Mouse (Mus musculus): ENCODE results near the gene Hjurp. TPM values are rescaled to one million over a fixed set of nuclear protein-coding genes. Genes with fewer than 3 reads are reported as not detected.

The Hjurp gene
- polyA plus RNA-seq, 1 experiment from 2014 or later = 141 TPM

GRCm38 (mm10) chr1:88284228-88284945, 7.0 kb upstream of the Hjurp start:
- peaks cover 68% of the 10 kb centered on the region for H3K9me3 ChIP-seq (ENCODE audit: control insufficient read depth, low read length)
- no peak overlapping the region for H3K4me2 ChIP-seq (ENCODE audit: low read depth)
- no peaks in the 10 kb centered on the region for H3K27me3 ChIP-seq (ENCODE audit: control insufficient read depth, insufficient read depth, low read length)
- ATAC-seq (ENCODE audit: insufficient read depth, low FRiP score, low TSS enrichment) (0 out of 2 replicates have a peak, but pooled peaks have one; percentile 15), DNase-seq (ENCODE audit: low spot score) (no peak)
- WGBS = 63% methylated on average over 10 of the region's 10 CpGs
- no peak overlapping the region for H3K9ac ChIP-seq (ENCODE audit: low read length)
- H3K27ac ChIP-seq (ENCODE audit: low read depth, low read length) = no peak overlapping the region
- no peaks in the 10 kb centered on the region for H3K4me1 ChIP-seq (ENCODE audit: control insufficient read depth, insufficient read depth, low read length)
- no peaks in the 10 kb centered on the region for H3K36me3 ChIP-seq (ENCODE audit: control insufficient read depth, insufficient read depth, low read length)
- H3K4me3 ChIP-seq (ENCODE audit: low read depth, low read length) = no peak overlapping the region

- Histone ChIP-seq H3K27me3 (ENCODE audit: control insufficient read depth, insufficient read depth, low read length) (no peaks in the 10 kb centered on the region), H3K9ac (ENCODE audit: low read length) (no peak overlapping the region), H3K4me1 (ENCODE audit: control insufficient read depth, insufficient read depth, low read length) (no peaks in the 10 kb centered on the region), H3K27ac (ENCODE audit: low read depth, low read length) (no peak overlapping the region), H3K4me2 (ENCODE audit: low read depth) (no peak overlapping the region), H3K36me3 (ENCODE audit: control insufficient read depth, insufficient read depth, low read length) (no peaks in the 10 kb centered on the region), H3K9me3 (ENCODE audit: control insufficient read depth, low read length) (peaks cover 66% of the 10 kb centered on the region), H3K4me3 (ENCODE audit: low read depth, low read length) (no peak overlapping the region)
- DNase-seq (ENCODE audit: low spot score) (no peak), ATAC-seq (ENCODE audit: insufficient read depth, low FRiP score, low TSS enrichment) (no peak)
- 82% methylated on average over 15 of the region's 15 CpGs for WGBS
These were observed 6.2 kb upstream of the Hjurp start for GRCm38 (mm10) chr1:88283376-88284227.

- ATAC-seq (ENCODE audit: insufficient read depth, low FRiP score, low TSS enrichment) = no peak
- H3K9ac ChIP-seq (ENCODE audit: low read length) = no peak overlapping the region
- no peak overlapping the region for H3K4me2 ChIP-seq (ENCODE audit: low read depth)
- no peaks in the 10 kb centered on the region for H3K36me3 ChIP-seq (ENCODE audit: control insufficient read depth, insufficient read depth, low read length)
- H3K27ac ChIP-seq (ENCODE audit: low read depth, low read length) = no peak overlapping the region
- DNase-seq (ENCODE audit: low spot score) = no peak
- H3K27me3 ChIP-seq (ENCODE audit: control insufficient read depth, insufficient read depth, low read length) = no peaks in the 10 kb centered on the region
- H3K4me3 ChIP-seq (ENCODE audit: low read depth, low read length) = no peak overlapping the region
- peaks cover 56% of the 10 kb centered on the region for H3K9me3 ChIP-seq (ENCODE audit: control insufficient read depth, low read length)
- no peaks in the 10 kb centered on the region for H3K4me1 ChIP-seq (ENCODE audit: control insufficient read depth, insufficient read depth, low read length)
- 61% methylated on average over 3 of the region's 3 CpGs for WGBS
These were observed 4.9 kb upstream of the Hjurp start for GRCm38 (mm10) chr1:88282301-88282700.

GRCm38 (mm10) chr1:88280006-88280690, 2.7 kb upstream of the Hjurp start:
- Histone ChIP-seq H3K9me3 (ENCODE audit: control insufficient read depth, low read length) (peaks cover 38% of the 10 kb centered on the region), H3K9ac (ENCODE audit: low read length) (no peak overlapping the region), H3K4me2 (ENCODE audit: low read depth) (no peak overlapping the region), H3K4me1 (ENCODE audit: control insufficient read depth, insufficient read depth, low read length) (peaks cover 12% of the 10 kb centered on the region), H3K27me3 (ENCODE audit: control insufficient read depth, insufficient read depth, low read length) (no peaks in the 10 kb centered on the region), H3K4me3 (ENCODE audit: low read depth, low read length) (no peak overlapping the region), H3K27ac (ENCODE audit: low read depth, low read length) (no peak overlapping the region), H3K36me3 (ENCODE audit: control insufficient read depth, insufficient read depth, low read length) (0 out of 2 replicates have a peak, but pooled peaks cover 2% of the 10 kb centered on the region)
- ATAC-seq (ENCODE audit: insufficient read depth, low FRiP score, low TSS enrichment) = no peak
- no peak for DNase-seq (ENCODE audit: low spot score)
- 78% methylated on average over 15 of the region's 15 CpGs for WGBS

- no peak for ATAC-seq (ENCODE audit: insufficient read depth, low FRiP score, low TSS enrichment)
- Histone ChIP-seq H3K27me3 (ENCODE audit: control insufficient read depth, insufficient read depth, low read length) (no peaks in the 10 kb centered on the region), H3K9ac (ENCODE audit: low read length) (no peak overlapping the region), H3K27ac (ENCODE audit: low read depth, low read length) (no peak overlapping the region), H3K36me3 (ENCODE audit: control insufficient read depth, insufficient read depth, low read length) (peaks cover 6% of the 10 kb centered on the region), H3K4me2 (ENCODE audit: low read depth) (no peak overlapping the region), H3K4me1 (ENCODE audit: control insufficient read depth, insufficient read depth, low read length) (peaks cover 12% of the 10 kb centered on the region), H3K4me3 (ENCODE audit: low read depth, low read length) (no peak overlapping the region), H3K9me3 (ENCODE audit: control insufficient read depth, low read length) (peaks cover 30% of the 10 kb centered on the region)
- 72% methylated on average over 9 of the region's 9 CpGs for WGBS
- no peak for DNase-seq (ENCODE audit: low spot score)
These were observed 1.9 kb upstream of the Hjurp start for GRCm38 (mm10) chr1:88279111-88280005.

- Histone ChIP-seq H3K4me1 (ENCODE audit: control insufficient read depth, insufficient read depth, low read length) (peaks cover 12% of the 10 kb centered on the region), H3K4me3 (ENCODE audit: low read depth, low read length) (peak overlapping the region; percentile 54), H3K27me3 (ENCODE audit: control insufficient read depth, insufficient read depth, low read length) (no peaks in the 10 kb centered on the region), H3K27ac (ENCODE audit: low read depth, low read length) (no peak overlapping the region), H3K36me3 (ENCODE audit: control insufficient read depth, insufficient read depth, low read length) (peaks cover 17% of the 10 kb centered on the region), H3K9ac (ENCODE audit: low read length) (peak overlapping the region; percentile 71), H3K4me2 (ENCODE audit: low read depth) (peak overlapping the region; percentile 53), H3K9me3 (ENCODE audit: control insufficient read depth, low read length) (peaks cover 16% of the 10 kb centered on the region)
- peak; percentile 8 for ATAC-seq (ENCODE audit: insufficient read depth, low FRiP score, low TSS enrichment)
- DNase-seq (ENCODE audit: low spot score) = no peak
- 69% methylated on average over 18 of the region's 18 CpGs for WGBS
These were observed 532 bp upstream of the Hjurp start for GRCm38 (mm10) chr1:88277818-88278511.

GRCm38 (mm10) chr1:88276524-88277097, 822 bp downstream of the Hjurp start:
- WGBS = 38% methylated on average over 10 of the region's 10 CpGs
- peak overlapping the region; percentile 42 for H3K27ac ChIP-seq (ENCODE audit: low read depth, low read length)
- peaks cover 10% of the 10 kb centered on the region; the same call in 1 of the 2 replicates for H3K9me3 ChIP-seq (ENCODE audit: control insufficient read depth, low read length)
- no peaks in the 10 kb centered on the region for H3K27me3 ChIP-seq (ENCODE audit: control insufficient read depth, insufficient read depth, low read length)
- peaks cover 12% of the 10 kb centered on the region for H3K4me1 ChIP-seq (ENCODE audit: control insufficient read depth, insufficient read depth, low read length)
- H3K4me2 ChIP-seq (ENCODE audit: low read depth) = peak overlapping the region; percentile 53
- peak overlapping the region; percentile 71 for H3K9ac ChIP-seq (ENCODE audit: low read length)
- DNase-seq (ENCODE audit: low spot score) (no peak), ATAC-seq (ENCODE audit: insufficient read depth, low FRiP score, low TSS enrichment) (peak; percentile 48)
- H3K4me3 ChIP-seq (ENCODE audit: low read depth, low read length) = peak overlapping the region; percentile 54
- peaks cover 25% of the 10 kb centered on the region for H3K36me3 ChIP-seq (ENCODE audit: control insufficient read depth, insufficient read depth, low read length)
